Mouse (Mus musculus) intestine, embryonic 16.5 days (tissue): ENCODE measurements at regions not wholly inside any gene's neighbourhood (a gene's known extent, or its start where the extent isn't known, plus 50 kb on each side); places are given as distances from the start of the nearest gene placed in this dataset.

ENCODE experiments used
- ATAC-seq: fragments of 200-750 bp; cut with Nextera tagmentation; 2 replicates; pipeline ENCODE4 v1.8.0; 2017; ENCODE audit warnings: moderate TSS enrichment, moderate library complexity
- H3K27ac ChIP-seq: fragments of 300-500 bp; sonication (generic); 2 replicates; pipeline ENCODE4 v1.5.1; 2014; ENCODE audit warnings: mild to moderate bottlenecking, low read length
- H3K27me3 ChIP-seq: fragments of 300-500 bp; sonication (generic); replicated peaks from 2 replicates; pipeline ENCODE4 v1.6.1; 2014; ENCODE audit warnings: low read length, control low read depth, mixed read lengths; ENCODE audit not compliant: control insufficient read depth, insufficient read depth
- H3K36me3 ChIP-seq: fragments of 300-500 bp; sonication (generic); 2 replicates; pipeline ENCODE4 v1.6.1; 2014; ENCODE audit warnings: low read length, control low read depth; ENCODE audit not compliant: control insufficient read depth, insufficient read depth
- H3K4me1 ChIP-seq: fragments of 300-500 bp; sonication (generic); 2 replicates; pipeline ENCODE4 v1.6.1; 2014; ENCODE audit warnings: low read length, control low read depth, mixed read lengths; ENCODE audit not compliant: control insufficient read depth, insufficient read depth
- H3K4me2 ChIP-seq: fragments of 300-500 bp; sonication (generic); 2 replicates; pipeline ENCODE4 v1.6.1; 2014; ENCODE audit warnings: low read depth, low read length, control low read depth
- H3K4me3 ChIP-seq: fragments of 300-500 bp; sonication (generic); 2 replicates; pipeline ENCODE4 v1.5.1; 2014; ENCODE audit warnings: mild to moderate bottlenecking, low read length
- H3K9ac ChIP-seq: fragments of 300-500 bp; sonication (generic); 2 replicates; pipeline ENCODE4 v1.6.1; 2014; ENCODE audit warnings: low read depth, low read length
- H3K9me3 ChIP-seq: fragments of 300-500 bp; sonication (generic); 2 replicates; pipeline ENCODE4 v1.6.1; 2016; ENCODE audit warnings: low read length, control low read depth; ENCODE audit not compliant: control insufficient read depth
- WGBS: fragments of 180-500 bp; shearing (Covaris S2); extraction: QIAGEN DNeasy Blood & Tissue Kit; methylation state at CpG from one replicate; pipeline ENCODE4 v1.1.7; 2014; 5-methylcytosine and 5-hydroxymethylcytosine counted together

DNA sequence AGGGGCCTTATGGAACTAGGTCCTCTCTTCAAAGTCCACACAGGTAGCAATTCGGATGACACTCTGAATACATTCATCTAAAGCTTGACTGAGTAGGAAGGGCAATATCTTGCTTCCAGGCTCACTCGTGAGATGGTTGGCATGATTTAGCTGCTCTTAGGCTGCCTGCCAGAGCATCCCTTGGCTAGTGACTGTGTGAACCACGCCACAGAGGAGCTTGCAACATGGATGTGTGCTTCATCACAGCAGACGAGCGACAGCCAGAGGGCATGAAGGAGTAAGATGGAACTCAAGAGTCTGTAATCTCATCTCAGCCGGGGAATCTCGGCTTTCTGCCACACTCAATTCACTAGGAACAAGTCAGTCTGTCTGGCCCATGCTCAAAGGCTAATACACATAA is 127.3 kb downstream of the CK137956 start:
- Histone ChIP-seq H3K9me3 (no peaks in the 10 kb centered on the region), H3K4me2 (no peak overlapping the region), H3K4me3 (no peak overlapping the region), H3K27ac (no peak overlapping the region), H3K9ac (no peak overlapping the region), H3K27me3 (no peaks in the 10 kb centered on the region), H3K36me3 (no peaks in the 10 kb centered on the region), H3K4me1 (no peaks in the 10 kb centered on the region)
- ATAC-seq: no peak
- 73% methylated on average over 7 of the region's 7 CpGs for WGBS

- Histone ChIP-seq H3K27ac (no peak overlapping the region), H3K4me3 (no peak overlapping the region), H3K27me3 (no peaks in the 10 kb centered on the region), H3K4me2 (no peak overlapping the region), H3K9ac (no peak overlapping the region), H3K9me3 (no peaks in the 10 kb centered on the region), H3K4me1 (no peaks in the 10 kb centered on the region), H3K36me3 (no peaks in the 10 kb centered on the region)
- ATAC-seq: no peak
- 76% methylated on average over 6 of the region's 6 CpGs for WGBS
These were observed 137.1 kb downstream of the CK137956 start for GRCm38 (mm10) chr4:127833668-127834067.

- Histone ChIP-seq H3K27me3 (no peaks in the 10 kb centered on the region), H3K4me2 (no peak overlapping the region), H3K36me3 (no peaks in the 10 kb centered on the region), H3K4me3 (no peak overlapping the region), H3K27ac (no peak overlapping the region), H3K9ac (no peak overlapping the region), H3K9me3 (no peaks in the 10 kb centered on the region), H3K4me1 (no peaks in the 10 kb centered on the region)
- ATAC-seq: no peak
- 87% methylated on average over 8 of the region's 8 CpGs for WGBS
These were observed 143.8 kb downstream of the CK137956 start for GRCm38 (mm10) chr4:127826988-127827387.

- Histone ChIP-seq H3K9me3 (no peaks in the 10 kb centered on the region; the same call in 1 of the 2 replicates), H3K4me2 (no peak overlapping the region), H3K9ac (no peak overlapping the region), H3K4me1 (no peaks in the 10 kb centered on the region), H3K36me3 (no peaks in the 10 kb centered on the region), H3K27me3 (no peaks in the 10 kb centered on the region), H3K4me3 (no peak overlapping the region), H3K27ac (no peak overlapping the region)
- WGBS: 77% methylated on average over 8 of the region's 8 CpGs
- no peak for ATAC-seq
These were observed 151.2 kb downstream of the CK137956 start for GRCm38 (mm10) chr4:127819501-127819900.

DNA sequence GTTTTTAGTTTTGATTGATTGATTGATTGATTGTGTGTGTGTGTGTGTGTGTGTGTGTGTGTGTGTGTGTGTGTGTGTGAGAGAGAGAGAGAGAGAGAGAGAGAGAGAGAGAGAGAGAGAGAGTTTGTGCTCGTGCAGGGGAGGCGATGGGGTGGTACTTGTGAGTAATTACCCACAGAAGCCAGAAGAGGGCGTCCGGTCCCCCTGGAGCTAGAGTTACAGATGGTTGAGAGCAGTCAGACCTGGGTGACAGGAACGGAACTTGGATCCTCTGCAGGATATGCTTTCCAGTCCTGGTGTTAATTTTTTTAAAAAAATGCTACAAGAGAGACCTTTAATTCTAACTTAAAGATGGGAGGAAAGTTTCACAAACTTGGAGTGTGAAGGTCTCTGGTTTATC is 151.7 kb downstream of the CK137956 start:
- 76% methylated on average over 5 of the region's 5 CpGs for WGBS

DNA sequence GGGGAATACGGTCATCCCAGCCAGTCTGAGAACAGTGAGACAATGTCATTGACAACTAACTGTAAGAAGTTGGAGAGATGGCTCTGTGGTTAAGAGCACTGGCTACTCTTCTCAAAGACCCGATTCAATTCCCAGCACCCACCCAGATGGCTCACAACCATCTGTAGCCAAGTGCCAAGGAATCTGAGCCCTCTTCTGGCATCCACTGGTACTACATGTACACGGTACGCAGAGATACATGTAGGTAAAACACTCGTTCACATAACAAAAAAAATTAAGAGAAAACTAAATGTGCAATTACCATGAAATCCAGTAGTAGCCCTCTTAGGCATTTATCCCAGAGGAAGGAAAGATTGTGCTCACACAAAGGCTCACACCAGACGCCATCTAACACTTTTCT is 156.1 kb downstream of the CK137956 start:
- WGBS: 86% methylated on average over 6 of the region's 6 CpGs
- H3K9ac ChIP-seq: no peak overlapping the region
- no peaks in the 10 kb centered on the region for H3K36me3 ChIP-seq
- H3K4me2 ChIP-seq: no peak overlapping the region
- no peak overlapping the region for H3K4me3 ChIP-seq
- no peak overlapping the region for H3K27ac ChIP-seq
- no peaks in the 10 kb centered on the region; the same call in 1 of the 2 replicates for H3K9me3 ChIP-seq
- ATAC-seq: no peak
- H3K27me3 ChIP-seq: no peaks in the 10 kb centered on the region
- no peaks in the 10 kb centered on the region for H3K4me1 ChIP-seq

More for the DNA sequence above, 151.7 kb downstream of the CK137956 start:
- no peaks in the 10 kb centered on the region; the same call in 1 of the 2 replicates for H3K9me3 ChIP-seq
- H3K36me3 ChIP-seq: no peaks in the 10 kb centered on the region
- H3K27me3 ChIP-seq: no peaks in the 10 kb centered on the region
- ATAC-seq: no peak
- H3K4me1 ChIP-seq: no peaks in the 10 kb centered on the region
- no peak overlapping the region for H3K4me3 ChIP-seq
- H3K4me2 ChIP-seq: no peak overlapping the region
- H3K27ac ChIP-seq: no peak overlapping the region
- H3K9ac ChIP-seq: no peak overlapping the region

- no peak for ATAC-seq
- H3K9ac ChIP-seq: no peak overlapping the region
- H3K27me3 ChIP-seq: no peaks in the 10 kb centered on the region
- WGBS: 83% methylated on average over 3 of the region's 3 CpGs
- no peak overlapping the region for H3K4me3 ChIP-seq
- H3K4me1 ChIP-seq: no peaks in the 10 kb centered on the region
- H3K9me3 ChIP-seq: no peaks in the 10 kb centered on the region
- H3K27ac ChIP-seq: no peak overlapping the region
- no peak overlapping the region for H3K4me2 ChIP-seq
- no peaks in the 10 kb centered on the region for H3K36me3 ChIP-seq
These were observed 158.7 kb downstream of the CK137956 start for GRCm38 (mm10) chr4:127812047-127812545.

GRCm38 (mm10) chr4:127810899-127811510 is 159.7 kb downstream of the CK137956 start:
- no peaks in the 10 kb centered on the region for H3K36me3 ChIP-seq
- no peak overlapping the region for H3K27ac ChIP-seq
- no peak overlapping the region for H3K4me2 ChIP-seq
- no peaks in the 10 kb centered on the region for H3K27me3 ChIP-seq
- H3K9me3 ChIP-seq: no peaks in the 10 kb centered on the region
- ATAC-seq: no peak
- no peak overlapping the region for H3K9ac ChIP-seq
- no peaks in the 10 kb centered on the region for H3K4me1 ChIP-seq
- 83% methylated on average over 7 of the region's 7 CpGs for WGBS
- H3K4me3 ChIP-seq: no peak overlapping the region

GRCm38 (mm10) chr4:127809006-127809405 is 161.7 kb downstream of the CK137956 start:
- H3K36me3 ChIP-seq: no peaks in the 10 kb centered on the region
- H3K4me3 ChIP-seq: no peak overlapping the region
- no peak overlapping the region for H3K4me2 ChIP-seq
- H3K27me3 ChIP-seq: no peaks in the 10 kb centered on the region
- 69% methylated on average over 6 of the region's 6 CpGs for WGBS
- H3K9ac ChIP-seq: no peak overlapping the region
- ATAC-seq: no peak
- no peaks in the 10 kb centered on the region for H3K4me1 ChIP-seq
- H3K9me3 ChIP-seq: no peaks in the 10 kb centered on the region
- H3K27ac ChIP-seq: no peak overlapping the region

DNA sequence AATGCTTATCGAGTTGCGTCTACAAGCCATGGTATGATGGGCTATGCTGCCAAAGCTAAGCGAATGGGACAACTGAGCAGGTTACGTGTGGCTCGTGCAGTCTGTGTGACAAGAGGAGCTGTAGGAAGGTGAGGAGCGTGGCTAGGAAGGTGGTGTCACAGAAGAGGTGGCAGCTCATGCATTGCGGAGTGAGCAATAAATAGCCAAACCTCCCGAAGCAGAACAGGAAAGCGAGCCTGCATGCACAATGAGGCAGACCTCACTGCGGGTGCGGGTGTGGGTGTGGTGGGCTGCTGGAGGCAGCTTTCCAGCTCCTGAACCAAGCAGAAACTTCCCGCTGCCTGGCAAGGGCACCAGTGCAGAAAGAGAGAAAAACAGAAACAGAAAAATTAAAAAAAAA is 181.5 kb downstream of the CK137956 start:
- no peak overlapping the region for H3K4me3 ChIP-seq
- 80% methylated on average over 12 of the region's 12 CpGs for WGBS
- H3K4me2 ChIP-seq: no peak overlapping the region
- no peaks in the 10 kb centered on the region for H3K9me3 ChIP-seq
- no peak overlapping the region for H3K9ac ChIP-seq
- H3K27ac ChIP-seq: no peak overlapping the region
- no peaks in the 10 kb centered on the region for H3K27me3 ChIP-seq
- no peak for ATAC-seq
- H3K36me3 ChIP-seq: no peaks in the 10 kb centered on the region
- no peaks in the 10 kb centered on the region for H3K4me1 ChIP-seq
